Mouse (Mus musculus): ENCODE data around the gene Pcnx2. TPM values are rescaled to one million over a fixed set of nuclear protein-coding genes. Genes with fewer than 3 reads are reported as not detected.

Gene Pcnx2
- 1 to 10 TPM in 1 of 2 experiments, under 1 TPM in 1; 0.57 to 7.2 TPM for polyA plus RNA-seq (2017; shearing (Covaris generic))

GRCm38 (mm10) chr8:125897868-125898788 lies at the start of gene Pcnx2:
Gene Pcnx2, minus strand, starts transcription at chr8:125898317.

GRCm38 (mm10) chr8:125910365-125911228 lies 12.5 kb upstream of the Pcnx2 start, which contains the start of gene Map3k21:
Gene Map3k21, plus strand, starts transcription at chr8:125910450.

GRCm38 (mm10) chr8:125729746-125730145 lies 168.4 kb downstream of the Pcnx2 start, which contains the start of gene Ntpcr:
Gene Ntpcr, plus strand, starts transcription at chr8:125729963.

Other genes starting within 250 kb of the Pcnx2 start
- gene Map10, start 228.5 kb downstream of the Pcnx2 start, polyA plus RNA-seq (2017; shearing (Covaris generic)): under 1 TPM; 0.43 to 0.70 TPM
- gene Ntpcr, start 168.4 kb downstream of the Pcnx2 start, polyA plus RNA-seq (2017; shearing (Covaris generic)): 10 to 100 TPM; 20.8 to 22.9 TPM
- gene Map3k21, start 12.1 kb upstream of the Pcnx2 start, polyA plus RNA-seq (2017; shearing (Covaris generic)): under 1 TPM; 0.10 to 0.12 TPM
- 1 to 10 TPM in 1 of 2 experiments, not detected in 1; 1.1 TPM for gene Kcnk1, start 96.9 kb upstream of the Pcnx2 start, polyA plus RNA-seq (2017; shearing (Covaris generic))